Mouse (Mus musculus) hindbrain, embryonic 13.5 days (tissue): ENCODE measurements at regions not wholly inside any gene's neighbourhood (a gene's known extent, or its start where the extent isn't known, plus 50 kb on each side); places are given as distances from the start of the nearest gene placed in this dataset.
A peak's percentile ranks its signal among the peaks of the same experiment; 100 is the strongest.

Experiments used
- ATAC-seq: fragments of 200-750 bp; cut with Nextera tagmentation; 2 replicates; pipeline ENCODE4 v1.8.0; 2017; ENCODE audit warnings: moderate TSS enrichment; ENCODE audit not compliant: low FRiP score
- H3K27ac ChIP-seq: fragments of 300-500 bp; sonication (generic); 2 replicates; pipeline ENCODE4 v1.5.1; 2015; ENCODE audit warnings: inconsistent platforms, mild to moderate bottlenecking, moderate library complexity
- H3K27me3 ChIP-seq: fragments of 300-500 bp; sonication (generic); 2 replicates; pipeline ENCODE4 v1.6.1; 2015; ENCODE audit warnings: mild to moderate bottlenecking, inconsistent platforms
- H3K36me3 ChIP-seq: fragments of 300-500 bp; sonication (generic); 2 replicates; pipeline ENCODE4 v1.6.1; 2015; ENCODE audit warnings: mild to moderate bottlenecking, inconsistent platforms
- H3K4me1 ChIP-seq: fragments of 300-500 bp; sonication (generic); replicated peaks from 2 replicates; pipeline ENCODE4 v1.6.1; 2015; ENCODE audit warnings: inconsistent platforms
- H3K4me2 ChIP-seq: fragments of 300-500 bp; sonication (generic); 2 replicates; pipeline ENCODE4 v1.6.1; 2015; ENCODE audit warnings: inconsistent platforms, mild to moderate bottlenecking, moderate library complexity
- H3K4me3 ChIP-seq: fragments of 300-500 bp; sonication (generic); 2 replicates; pipeline ENCODE4 v1.5.1; 2015; ENCODE audit warnings: mild to moderate bottlenecking, inconsistent platforms
- H3K9ac ChIP-seq: fragments of 300-500 bp; sonication (generic); 2 replicates; pipeline ENCODE4 v1.6.1; 2015; ENCODE audit warnings: mild to moderate bottlenecking, inconsistent platforms
- H3K9me3 ChIP-seq: fragments of 300-500 bp; sonication (generic); 2 replicates; pipeline ENCODE4 v1.6.1; 2016; ENCODE audit warnings: inconsistent platforms
- WGBS: fragments of 180-500 bp; shearing (Covaris S2); methylation state at CpG from one replicate; pipeline ENCODE4 v1.1.7; 2015; 5-methylcytosine and 5-hydroxymethylcytosine counted together

DNA sequence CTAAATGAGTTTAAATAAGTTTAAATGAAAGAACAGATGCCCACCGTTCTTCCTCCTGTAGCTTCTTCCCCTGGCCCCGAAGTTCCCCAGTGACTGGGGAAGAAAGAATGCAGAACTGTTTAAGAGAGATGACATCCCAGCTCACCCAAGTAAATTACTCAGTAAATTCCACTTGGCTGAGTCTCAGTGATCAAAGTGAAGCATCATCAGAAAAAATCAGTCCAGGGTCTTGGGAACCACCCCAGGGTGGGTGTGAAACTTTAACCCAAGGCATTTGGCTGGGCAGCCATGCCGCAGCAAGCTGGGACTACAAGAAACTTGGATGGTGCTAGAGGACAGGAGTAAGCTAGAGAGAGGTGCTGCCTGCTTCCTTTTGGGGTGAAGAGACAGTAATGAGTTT is 133.9 kb downstream of the Emx2 start:
- no peaks in the 10 kb centered on the region for H3K36me3 ChIP-seq
- peaks cover 65% of the 10 kb centered on the region for H3K27me3 ChIP-seq
- no peak overlapping the region for H3K9ac ChIP-seq
- H3K9me3 ChIP-seq: no peaks in the 10 kb centered on the region
- no peak overlapping the region for H3K27ac ChIP-seq
- H3K4me2 ChIP-seq: no peak overlapping the region
- WGBS: 84% methylated on average over 3 of the region's 3 CpGs
- ATAC-seq: no peak
- peaks cover 7% of the 10 kb centered on the region for H3K4me1 ChIP-seq
- no peak overlapping the region for H3K4me3 ChIP-seq

DNA sequence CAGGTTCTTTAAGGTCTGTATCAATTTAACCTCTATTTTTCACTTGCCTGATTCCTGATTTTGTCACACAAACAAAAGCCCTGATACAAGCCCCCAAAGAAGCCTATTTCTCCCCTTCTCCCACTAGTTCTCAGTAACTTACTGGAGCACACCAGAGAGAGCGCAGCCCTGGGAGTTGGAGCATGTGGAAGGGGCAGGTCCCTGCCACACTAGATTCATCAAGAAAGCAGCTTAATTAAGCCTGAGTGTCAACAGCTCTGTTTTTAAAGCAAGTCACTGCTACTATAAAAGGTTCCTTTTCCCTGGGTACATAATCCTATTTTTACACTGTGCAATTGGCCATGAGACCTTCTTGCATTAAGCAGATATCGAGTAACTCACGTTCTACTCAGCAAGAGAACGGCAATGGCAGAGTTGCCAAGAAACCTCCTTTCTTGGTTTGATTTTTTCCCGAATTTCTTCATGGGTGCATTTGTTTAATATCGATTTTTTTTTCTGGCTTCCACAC is 166.2 kb downstream of the Emx2 start:
- Histone ChIP-seq H3K36me3 (no peaks in the 10 kb centered on the region), H3K27ac (no peak overlapping the region), H3K9me3 (no peaks in the 10 kb centered on the region), H3K27me3 (0 out of 2 replicates have a peak, but pooled peaks cover 3% of the 10 kb centered on the region), H3K4me2 (no peak overlapping the region), H3K9ac (no peak overlapping the region), H3K4me1 (peaks cover 19% of the 10 kb centered on the region), H3K4me3 (no peak overlapping the region)
- no peak for ATAC-seq
- WGBS: 70% methylated on average over 6 of the region's 6 CpGs

DNA sequence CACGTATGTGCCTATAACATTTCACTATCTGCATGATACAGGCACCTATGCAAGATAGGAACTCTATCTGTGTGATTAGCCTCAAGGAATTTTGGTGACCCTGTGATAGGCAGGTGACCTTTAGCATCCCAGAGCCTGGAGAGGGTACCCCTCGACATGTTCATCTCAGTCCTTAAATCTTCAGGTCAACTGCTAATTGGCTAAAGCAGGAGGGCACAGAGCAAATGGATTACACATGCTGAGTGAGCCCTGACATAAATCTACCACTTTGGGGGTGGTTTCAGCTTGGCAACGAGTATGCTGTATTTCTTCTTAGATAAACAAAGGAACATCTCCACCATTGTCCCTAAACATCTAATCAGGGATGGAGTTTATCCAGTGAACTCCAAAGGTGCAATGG is 169.5 kb downstream of the Emx2 start:
- no peak overlapping the region for H3K4me2 ChIP-seq
- no peak overlapping the region for H3K4me3 ChIP-seq
- H3K27ac ChIP-seq: no peak overlapping the region; the same call in 1 of the 2 replicates
- no peak overlapping the region for H3K9ac ChIP-seq
- H3K9me3 ChIP-seq: no peaks in the 10 kb centered on the region
- peaks cover 19% of the 10 kb centered on the region for H3K4me1 ChIP-seq
- no peak; the same call in 1 of the 2 replicates for ATAC-seq
- 73% methylated on average over 3 of the region's 3 CpGs for WGBS
- no peaks in the 10 kb centered on the region for H3K36me3 ChIP-seq
- peaks cover 3% of the 10 kb centered on the region; the same call in 1 of the 2 replicates for H3K27me3 ChIP-seq

DNA sequence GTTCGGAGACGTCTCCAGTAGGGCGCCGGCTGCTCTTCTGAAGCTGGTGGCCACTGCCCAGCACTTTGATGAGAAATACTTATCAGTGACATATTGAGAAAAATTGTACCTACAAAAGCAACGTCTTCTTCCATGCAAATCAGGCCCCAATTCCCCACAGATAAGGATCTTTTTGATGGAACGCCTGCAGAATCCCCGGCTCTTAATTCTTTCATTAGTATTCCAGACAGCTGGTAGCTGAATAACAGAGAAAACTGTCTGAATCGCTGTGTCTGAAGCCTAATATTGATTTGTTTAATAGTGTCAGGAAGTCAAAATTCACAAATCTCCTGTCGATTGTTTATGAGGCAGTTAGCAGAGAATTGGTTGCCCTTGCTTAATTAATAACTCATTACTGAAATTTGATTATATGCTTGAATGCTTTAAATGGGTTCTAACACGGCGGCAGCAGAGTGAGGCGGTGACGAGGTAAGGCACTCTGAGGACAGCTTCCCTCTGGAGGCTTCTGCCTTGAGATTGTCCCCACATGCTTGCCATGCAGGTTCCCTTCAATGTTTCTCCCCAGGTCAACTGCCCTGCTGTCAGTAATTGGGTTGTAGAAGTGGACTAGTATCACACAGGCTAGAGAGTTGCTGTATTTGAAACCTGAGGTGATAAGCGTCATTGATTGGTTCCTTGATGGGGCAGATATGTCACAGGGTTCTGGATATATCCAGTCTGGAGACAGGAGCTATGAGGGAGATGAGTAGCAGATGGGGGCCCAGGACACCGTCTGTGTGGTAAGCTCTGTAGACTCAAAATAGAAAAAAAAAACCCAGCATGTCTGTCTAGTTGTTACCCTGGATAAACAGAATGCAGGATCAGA is 170.4 kb downstream of the Emx2 start:
- H3K27me3 ChIP-seq: peaks cover 3% of the 10 kb centered on the region; the same call in 1 of the 2 replicates
- H3K4me2 ChIP-seq: 0 out of 2 replicates have a peak overlapping the region, but pooled peaks have one; percentile 11
- H3K27ac ChIP-seq: peak overlapping the region; percentile 65
- no peaks in the 10 kb centered on the region for H3K36me3 ChIP-seq
- no peak overlapping the region for H3K9ac ChIP-seq
- ATAC-seq: peak; percentile 66
- 41% methylated on average over 15 of the region's 15 CpGs for WGBS
- no peaks in the 10 kb centered on the region for H3K9me3 ChIP-seq
- peaks cover 19% of the 10 kb centered on the region for H3K4me1 ChIP-seq
- H3K4me3 ChIP-seq: no peak overlapping the region

DNA sequence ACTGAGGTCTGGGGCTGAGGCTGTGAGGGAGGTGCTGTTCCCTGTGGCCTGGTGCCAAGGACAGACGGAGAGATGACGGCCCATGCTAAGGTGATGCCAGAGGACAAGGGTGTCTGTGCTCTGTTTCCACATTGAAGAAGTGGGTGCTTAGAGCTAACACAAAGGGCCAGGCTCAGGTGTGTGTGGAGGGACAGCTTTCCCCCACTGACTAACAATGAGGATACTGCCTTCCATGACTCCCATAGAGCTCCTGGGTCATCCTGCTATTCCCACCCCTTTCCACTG is 170.9 kb downstream of the Emx2 start:
- Histone ChIP-seq H3K9me3 (no peaks in the 10 kb centered on the region), H3K4me1 (peaks cover 19% of the 10 kb centered on the region), H3K4me2 (no peak overlapping the region), H3K27ac (no peak overlapping the region), H3K27me3 (peaks cover 3% of the 10 kb centered on the region; the same call in 1 of the 2 replicates), H3K36me3 (no peaks in the 10 kb centered on the region), H3K9ac (no peak overlapping the region), H3K4me3 (no peak overlapping the region)
- 83% methylated on average over 2 of the region's 2 CpGs for WGBS
- ATAC-seq: 0 out of 2 replicates have a peak, but pooled peaks have one; percentile 8

DNA sequence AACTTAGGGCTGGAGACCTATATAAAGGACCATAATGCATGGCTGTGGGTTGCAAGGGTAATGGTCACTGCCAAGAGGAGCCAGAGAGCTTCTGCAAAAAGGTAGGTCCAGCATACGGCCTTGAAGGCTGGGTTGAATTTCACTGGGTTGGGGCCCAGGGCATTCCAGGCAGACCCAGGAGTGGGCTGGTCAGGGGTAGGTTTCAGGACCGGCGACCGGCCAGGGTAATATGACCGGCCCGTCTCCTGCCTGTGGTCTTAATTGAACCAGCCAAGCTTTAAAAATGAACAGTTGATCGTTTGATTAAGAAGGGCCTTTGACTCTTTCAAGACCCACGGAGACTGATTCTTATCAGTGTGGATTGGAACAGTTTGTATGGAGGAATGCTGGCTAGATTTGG is 171.9 kb downstream of the Emx2 start:
- 72% methylated on average over 8 of the region's 8 CpGs for WGBS
- peaks cover 19% of the 10 kb centered on the region for H3K4me1 ChIP-seq
- no peak for ATAC-seq
- H3K27ac ChIP-seq: no peak overlapping the region
- no peaks in the 10 kb centered on the region for H3K36me3 ChIP-seq
- peaks cover 3% of the 10 kb centered on the region; the same call in 1 of the 2 replicates for H3K27me3 ChIP-seq
- H3K4me3 ChIP-seq: no peak overlapping the region
- no peak overlapping the region for H3K4me2 ChIP-seq
- H3K9me3 ChIP-seq: no peaks in the 10 kb centered on the region
- H3K9ac ChIP-seq: no peak overlapping the region

DNA sequence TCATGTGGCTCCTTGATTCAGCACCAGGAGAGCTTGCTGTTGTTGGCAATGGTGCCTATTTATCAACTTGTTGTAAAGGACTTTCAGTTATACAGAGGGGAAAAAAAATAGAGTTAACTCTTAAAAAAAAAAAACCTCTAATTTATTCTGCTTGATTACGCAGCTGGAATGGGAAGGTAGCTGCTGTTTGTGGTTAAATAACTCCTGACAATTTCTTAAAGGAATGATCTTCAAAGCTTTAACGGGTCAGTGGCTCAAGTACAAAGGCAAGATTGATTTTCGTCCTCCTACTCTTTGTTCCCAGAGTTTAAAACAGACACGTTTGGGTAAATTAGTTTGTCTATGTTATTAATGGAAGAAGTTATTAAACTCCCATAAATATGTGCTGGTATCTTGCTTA is 172.5 kb downstream of the Emx2 start:
- no peaks in the 10 kb centered on the region for H3K36me3 ChIP-seq
- no peak overlapping the region for H3K9ac ChIP-seq
- no peak overlapping the region for H3K27ac ChIP-seq
- 25% methylated on average over 4 of the region's 4 CpGs for WGBS
- H3K4me2 ChIP-seq: no peak overlapping the region
- peaks cover 19% of the 10 kb centered on the region for H3K4me1 ChIP-seq
- ATAC-seq: no peak
- H3K9me3 ChIP-seq: no peaks in the 10 kb centered on the region
- H3K27me3 ChIP-seq: peaks cover 3% of the 10 kb centered on the region; the same call in 1 of the 2 replicates
- no peak overlapping the region for H3K4me3 ChIP-seq

DNA sequence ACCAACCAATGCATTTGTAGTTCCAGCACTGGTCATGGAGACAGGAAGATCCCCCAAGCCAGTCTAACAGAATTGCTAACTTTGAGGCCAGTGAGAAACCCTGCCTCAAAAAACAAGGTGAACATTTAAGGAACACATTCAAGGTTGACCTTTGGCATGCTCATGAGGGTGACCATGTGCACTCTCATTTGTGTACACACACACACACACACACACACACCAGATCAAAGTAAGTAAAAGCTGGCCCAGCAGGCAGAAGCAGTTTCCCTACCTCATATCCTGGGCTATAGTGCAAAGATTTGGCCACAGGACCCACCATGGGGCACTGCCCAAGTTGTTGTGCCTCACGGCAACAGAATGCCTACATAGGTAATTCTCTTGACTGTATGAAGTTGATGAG is 173.4 kb downstream of the Emx2 start:
- 88% methylated on average over 1 of the region's 1 CpGs for WGBS
- Histone ChIP-seq H3K27me3 (no peaks in the 10 kb centered on the region; the same call in 1 of the 2 replicates), H3K36me3 (no peaks in the 10 kb centered on the region), H3K9me3 (no peaks in the 10 kb centered on the region), H3K4me1 (peaks cover 19% of the 10 kb centered on the region), H3K9ac (no peak overlapping the region), H3K4me3 (no peak overlapping the region), H3K27ac (no peak overlapping the region), H3K4me2 (no peak overlapping the region)
- no peak for ATAC-seq

DNA sequence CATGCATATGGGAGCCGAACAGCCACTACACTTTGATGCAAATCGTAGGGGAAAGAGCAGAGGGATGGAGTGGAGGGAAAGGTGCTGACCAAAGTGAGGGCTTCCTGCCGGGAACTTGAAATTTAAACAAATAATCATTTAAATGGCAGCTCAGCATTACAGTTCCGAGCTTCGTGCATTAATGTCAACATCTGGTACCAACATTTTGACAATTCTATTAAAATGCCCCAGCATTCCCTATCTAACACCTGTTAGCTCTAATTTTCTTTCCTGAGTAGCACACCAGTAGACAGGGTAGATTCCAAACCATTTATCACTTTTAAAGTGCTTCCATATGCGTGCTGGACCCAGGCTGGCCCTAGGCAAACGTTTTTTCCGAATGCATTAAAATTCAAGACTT is 178.1 kb downstream of the Emx2 start:
- no peak overlapping the region for H3K4me2 ChIP-seq
- 68% methylated on average over 8 of the region's 8 CpGs for WGBS
- H3K9me3 ChIP-seq: no peaks in the 10 kb centered on the region
- no peak overlapping the region for H3K4me3 ChIP-seq
- no peaks in the 10 kb centered on the region for H3K36me3 ChIP-seq
- H3K9ac ChIP-seq: no peak overlapping the region
- H3K27ac ChIP-seq: no peak overlapping the region
- H3K4me1 ChIP-seq: no peaks in the 10 kb centered on the region
- no peaks in the 10 kb centered on the region for H3K27me3 ChIP-seq
- no peak for ATAC-seq

DNA sequence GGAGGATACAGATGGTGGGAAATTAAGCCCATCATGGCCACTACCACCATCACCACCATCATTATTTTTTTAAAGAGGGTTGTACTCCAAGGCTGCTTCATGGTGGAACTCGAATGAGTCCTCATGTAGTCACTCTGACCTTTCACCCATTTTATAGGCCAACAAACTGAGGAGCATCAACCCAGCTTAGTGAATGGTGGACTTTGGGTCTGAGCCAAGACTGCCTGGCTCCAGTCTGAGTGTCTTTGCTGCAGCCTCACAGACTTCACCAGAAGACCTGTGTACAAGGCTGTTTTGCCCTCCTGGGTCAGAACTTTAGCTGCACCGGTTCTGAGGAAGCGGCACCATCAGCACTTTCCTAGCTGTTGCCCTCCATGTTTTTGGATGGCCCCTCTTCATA is 184.4 kb downstream of the Emx2 start:
- no peaks in the 10 kb centered on the region for H3K9me3 ChIP-seq
- no peaks in the 10 kb centered on the region for H3K36me3 ChIP-seq
- H3K4me2 ChIP-seq: no peak overlapping the region
- H3K27me3 ChIP-seq: no peaks in the 10 kb centered on the region
- 90% methylated on average over 3 of the region's 3 CpGs for WGBS
- no peaks in the 10 kb centered on the region; the same call in 1 of the 2 replicates for H3K4me1 ChIP-seq
- no peak overlapping the region for H3K27ac ChIP-seq
- no peak overlapping the region for H3K9ac ChIP-seq
- ATAC-seq: no peak
- no peak overlapping the region for H3K4me3 ChIP-seq

DNA sequence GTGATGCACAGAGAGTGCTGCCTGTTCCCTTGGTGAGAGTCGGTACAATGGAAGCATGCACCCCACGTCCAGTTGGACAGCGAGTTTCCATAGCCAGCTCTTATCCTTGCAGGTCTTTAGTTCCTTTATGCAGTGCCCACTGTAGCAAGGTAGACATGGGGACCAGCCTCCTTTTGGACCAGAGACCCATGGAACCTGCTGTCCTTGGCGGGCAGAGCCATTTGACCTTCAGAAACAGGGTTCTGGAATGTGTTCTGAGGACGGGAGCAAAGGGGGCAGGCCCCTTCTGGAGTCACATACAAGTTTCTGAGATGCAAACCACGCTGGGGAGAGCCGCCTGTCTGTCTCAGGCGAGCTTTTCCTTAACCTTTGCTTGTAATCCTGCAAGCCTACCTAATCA is 188.1 kb downstream of the Emx2 start:
- Histone ChIP-seq H3K4me1 (peaks cover 4% of the 10 kb centered on the region; the same call in 1 of the 2 replicates), H3K36me3 (no peaks in the 10 kb centered on the region), H3K4me3 (no peak overlapping the region), H3K9me3 (no peaks in the 10 kb centered on the region), H3K4me2 (no peak overlapping the region), H3K9ac (no peak overlapping the region), H3K27ac (no peak overlapping the region), H3K27me3 (no peaks in the 10 kb centered on the region)
- ATAC-seq: no peak
- 81% methylated on average over 8 of the region's 8 CpGs for WGBS

DNA sequence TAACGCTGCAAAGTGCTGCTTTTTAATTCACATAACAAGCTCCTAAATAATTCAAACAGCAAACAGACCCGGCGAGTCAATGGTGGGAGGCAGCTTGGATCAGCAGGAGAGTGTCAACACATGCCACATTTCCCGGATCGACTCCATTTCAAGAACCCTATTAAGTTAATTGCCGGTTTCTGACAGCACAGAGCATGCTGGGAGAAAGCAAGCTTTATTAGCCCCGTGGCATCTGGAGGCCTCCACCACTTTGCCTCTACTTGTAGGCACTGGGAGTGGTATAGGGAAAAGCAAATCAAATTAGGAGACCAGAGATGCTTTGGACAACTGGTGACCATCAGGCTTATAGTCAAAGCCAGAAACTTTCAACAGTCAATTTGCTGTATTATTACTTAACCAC is 188.5 kb downstream of the Emx2 start:
- 0 out of 2 replicates have a peak, but pooled peaks have one; percentile 39 for ATAC-seq
- Histone ChIP-seq H3K27ac (no peak overlapping the region), H3K4me3 (no peak overlapping the region), H3K4me1 (peaks cover 6% of the 10 kb centered on the region; the same call in 1 of the 2 replicates), H3K9me3 (no peaks in the 10 kb centered on the region), H3K27me3 (no peaks in the 10 kb centered on the region), H3K36me3 (no peaks in the 10 kb centered on the region), H3K9ac (no peak overlapping the region), H3K4me2 (no peak overlapping the region)
- 57% methylated on average over 7 of the region's 7 CpGs for WGBS

DNA sequence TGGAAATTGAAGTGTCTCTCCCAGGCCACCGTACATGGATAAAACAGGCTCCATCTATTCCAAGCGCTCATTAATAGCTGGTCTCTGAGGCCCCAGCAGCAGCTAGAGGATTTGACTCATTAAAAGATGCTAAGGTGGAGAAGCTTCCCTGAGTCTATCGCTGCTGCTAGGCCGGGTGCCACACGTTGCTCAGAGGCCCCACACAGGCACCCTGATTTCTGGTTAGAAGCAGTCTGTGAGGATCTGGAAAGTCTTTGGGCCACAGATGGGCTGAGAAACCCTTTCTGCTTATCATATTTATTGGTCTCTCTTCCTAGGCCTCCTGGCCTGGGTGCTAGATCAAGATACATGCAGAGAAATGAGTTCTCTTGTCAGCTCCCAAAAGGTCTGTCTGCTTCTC is 191.2 kb downstream of the Emx2 start:
- Histone ChIP-seq H3K36me3 (no peaks in the 10 kb centered on the region), H3K27ac (no peak overlapping the region), H3K27me3 (no peaks in the 10 kb centered on the region), H3K9ac (no peak overlapping the region), H3K4me1 (peaks cover 6% of the 10 kb centered on the region; the same call in 1 of the 2 replicates), H3K4me2 (no peak overlapping the region), H3K4me3 (no peak overlapping the region), H3K9me3 (no peaks in the 10 kb centered on the region)
- 69% methylated on average over 5 of the region's 5 CpGs for WGBS
- no peak for ATAC-seq
